Mouse (Mus musculus) G1E-ER4 (cell line): Measurements from ENCODE around the gene Elf3. TPM values are rescaled to one million over a fixed set of nuclear protein-coding genes. Genes with fewer than 3 reads are reported as not detected.

Experiments used
- GATA1 ChIP-seq: IDR thresholded peaks from one replicate; pipeline ENCODE4 v1.8.0; 2012; ENCODE audit warnings: low read length, inconsistent platforms
- polyA plus RNA-seq: library from polyadenylated mRNA; stranded (reverse); fragments of >175 nt; gene quantifications from 2 replicates; pipeline ENCODE4 v1.2.3, GENCODE M21; 2012

Gene Elf3
- polyA plus RNA-seq, 1 experiment, result not detected

DNA sequence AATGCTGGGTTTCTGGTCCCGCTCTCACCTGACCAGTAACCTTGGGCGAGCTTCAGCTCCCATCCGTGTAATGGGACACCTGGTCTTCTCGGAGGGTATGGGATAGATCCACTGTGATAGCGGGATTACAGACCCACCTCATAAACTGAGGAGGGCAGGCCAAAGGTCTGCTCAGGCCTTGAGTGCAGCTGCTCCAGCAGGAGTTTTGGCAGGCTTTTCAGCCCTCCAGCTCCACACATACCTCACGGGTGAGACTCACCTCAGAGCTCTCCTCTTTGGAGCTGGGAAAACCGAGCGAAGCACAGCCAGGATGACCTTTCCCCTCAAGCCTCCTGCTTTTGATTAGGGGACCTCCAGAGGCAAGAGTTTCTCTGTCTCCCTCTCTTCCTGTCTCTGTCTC is 7.0 kb downstream of the Elf3 start:
- no peak for TF ChIP-seq GATA1

- TF ChIP-seq GATA1, result no peak
These were observed 7.7 kb downstream of the Elf3 start for GRCm38 (mm10) chr1:135250706-135251105.

GRCm38 (mm10) chr1:135248434-135248850 is 9.9 kb downstream of the Elf3 start:
- no peak for TF ChIP-seq GATA1

GRCm38 (mm10) chr1:135244014-135244413 is 14.4 kb downstream of the Elf3 start:
- no peak for TF ChIP-seq GATA1

- TF ChIP-seq GATA1, result no peak
These were observed 21.1 kb downstream of the Elf3 start for GRCm38 (mm10) chr1:135237131-135237851.

DNA sequence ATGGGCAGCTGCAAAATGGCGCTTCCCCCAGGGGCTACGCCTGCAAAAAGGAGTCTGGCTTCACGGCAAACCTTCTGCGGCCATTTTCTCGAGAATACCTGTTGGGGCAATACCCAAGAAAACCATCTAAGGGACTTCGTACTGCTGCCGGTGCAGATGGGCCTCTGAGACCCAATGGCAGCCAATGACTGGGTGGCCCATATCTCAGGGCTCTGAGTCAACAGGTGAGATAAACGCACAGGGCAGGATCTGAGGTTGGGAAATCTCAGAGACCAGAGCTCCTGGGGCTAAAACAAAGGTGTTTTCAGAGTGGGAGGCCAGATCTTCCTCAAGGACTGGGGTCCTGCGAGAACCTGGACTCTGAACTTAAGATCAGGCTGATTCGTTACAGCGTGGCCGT is 23.6 kb downstream of the Elf3 start:
- no peak for TF ChIP-seq GATA1

GRCm38 (mm10) chr1:135233961-135234360 is 24.4 kb downstream of the Elf3 start:
- TF ChIP-seq GATA1, result no peak

DNA sequence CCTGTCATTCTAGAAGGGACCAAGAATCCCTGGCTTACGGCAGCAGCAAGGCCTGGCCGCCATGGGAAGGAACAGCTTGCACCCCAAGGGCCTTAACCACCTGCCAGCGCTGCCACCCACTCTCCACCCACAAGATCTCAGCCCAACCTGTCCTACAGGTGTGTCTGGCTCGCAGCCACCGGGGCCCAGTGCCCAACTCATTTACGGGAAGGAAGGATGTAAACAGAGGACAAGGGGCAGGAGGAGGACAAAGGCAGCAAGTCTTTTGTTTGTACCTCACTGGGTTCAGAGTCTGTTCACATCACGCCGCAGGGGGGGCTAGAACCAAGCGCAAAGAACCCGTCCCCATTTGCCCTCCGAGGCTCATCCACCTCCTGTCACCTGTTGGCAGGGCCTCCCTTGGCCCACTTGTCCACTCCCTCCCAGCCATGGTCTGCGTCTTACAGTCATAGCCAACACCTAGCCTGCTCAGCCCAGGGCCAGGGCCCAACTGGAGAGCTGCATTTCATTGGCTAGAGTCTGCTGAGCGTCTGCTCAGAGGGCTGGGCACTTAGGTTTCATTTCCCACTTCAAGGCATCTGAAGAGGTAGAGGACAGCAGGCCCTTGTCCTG is 30.9 kb downstream of the Elf3 start:
- TF ChIP-seq GATA1, result no peak

DNA sequence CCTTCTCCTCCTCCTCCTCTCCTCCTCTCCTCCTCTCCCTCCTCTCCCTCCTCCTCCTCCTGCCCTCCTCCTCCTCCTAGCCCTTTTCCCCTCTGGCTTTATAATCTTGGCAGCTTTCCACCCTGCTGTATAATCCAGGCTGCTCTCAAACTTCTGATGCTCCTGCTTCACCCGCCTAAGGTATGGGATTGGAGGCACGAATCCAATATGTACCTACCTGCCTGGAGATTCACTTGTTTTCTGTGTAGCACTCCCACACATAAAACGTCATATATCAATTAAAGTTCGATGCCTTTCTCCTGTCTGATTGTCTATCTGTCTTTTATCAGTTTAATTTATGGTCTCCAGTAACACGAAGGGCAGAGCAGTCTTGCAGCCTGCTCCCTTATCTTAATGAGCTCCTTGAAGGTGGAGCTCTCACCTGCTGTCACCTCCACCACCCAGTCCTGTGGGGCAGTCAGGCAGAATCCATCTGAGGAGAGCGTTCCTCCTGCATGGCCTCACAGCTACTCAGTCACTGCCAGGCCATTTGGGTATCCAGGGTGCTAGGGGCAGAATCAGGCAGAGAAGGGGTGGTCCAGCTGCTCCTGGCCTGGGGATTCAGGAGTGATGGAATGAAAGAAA is 33.3 kb downstream of the Elf3 start:
- TF ChIP-seq GATA1, result no peak

GRCm38 (mm10) chr1:135224147-135224546 is 34.2 kb downstream of the Elf3 start:
- no peak for TF ChIP-seq GATA1

DNA sequence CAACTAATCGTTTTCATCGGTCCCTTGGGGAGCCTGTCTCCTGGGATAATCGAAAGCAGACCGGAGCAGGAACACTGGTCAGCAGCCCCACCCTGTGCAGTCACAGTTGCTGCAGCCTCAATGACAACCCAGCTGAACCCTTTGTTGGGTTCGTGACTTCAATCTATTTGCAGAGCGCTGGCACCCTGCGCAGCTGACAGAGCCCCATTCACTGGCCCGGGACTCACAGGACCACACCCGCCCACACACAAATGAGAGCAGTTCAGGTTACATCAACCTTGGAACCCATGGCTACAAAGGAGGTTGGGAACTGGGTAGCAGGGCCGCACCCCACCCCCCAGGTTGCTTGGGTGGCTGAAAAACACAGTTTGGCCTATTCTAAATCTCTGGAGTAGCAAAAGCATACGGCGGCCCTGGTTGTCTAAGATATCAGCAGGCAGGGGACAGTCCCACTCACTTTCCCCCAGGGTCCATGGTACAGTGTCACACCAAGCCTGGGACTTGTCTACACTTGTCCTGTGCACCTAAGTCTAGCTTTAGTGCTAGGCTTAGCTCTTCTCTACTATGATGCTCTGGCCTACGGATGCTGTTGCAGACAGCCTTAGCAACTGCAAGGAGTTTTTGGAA is 40.6 kb downstream of the Elf3 start:
- TF ChIP-seq GATA1, result no peak

GRCm38 (mm10) chr1:135213772-135214640 is 44.4 kb downstream of the Elf3 start:
- TF ChIP-seq GATA1, result no peak

DNA sequence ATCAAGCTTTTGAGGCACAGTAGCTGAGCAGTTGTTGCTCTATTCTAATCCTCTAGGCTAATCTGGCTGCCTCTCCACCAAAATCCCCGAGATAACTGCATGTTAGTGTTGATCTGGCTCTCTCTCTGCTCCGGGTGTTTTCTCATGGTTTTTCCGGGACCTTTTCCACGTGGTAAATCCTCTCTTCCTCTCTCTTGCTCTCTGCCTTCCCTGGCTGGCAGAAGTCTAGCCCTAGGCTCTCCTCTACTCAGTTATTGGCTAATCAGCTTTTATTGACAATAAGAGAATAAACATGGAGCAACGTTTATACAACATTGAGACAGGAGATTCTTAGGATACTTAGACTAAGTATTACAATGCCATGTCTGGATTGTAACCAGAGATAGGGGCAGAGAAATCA is 47.9 kb downstream of the Elf3 start:
- no peak for TF ChIP-seq GATA1

DNA sequence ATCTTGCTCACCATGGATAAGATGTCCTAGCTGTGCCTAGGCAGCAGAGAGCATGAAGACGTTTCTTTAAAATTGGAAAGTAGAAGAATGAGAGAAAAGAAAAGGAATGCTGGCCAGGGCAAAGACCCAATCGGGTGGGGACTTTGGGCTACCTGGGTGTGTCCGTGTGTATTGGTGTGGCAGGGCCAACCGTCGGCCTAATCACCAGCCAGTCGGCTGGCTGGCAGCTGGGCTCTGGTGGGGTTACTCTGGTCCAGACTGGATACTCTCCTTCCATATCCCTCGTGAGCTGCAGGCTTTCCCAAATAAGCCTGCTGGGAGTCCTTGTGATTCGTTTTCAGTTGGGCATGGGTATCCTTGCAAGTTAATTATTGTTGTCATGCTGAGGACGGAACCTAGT is 49.7 kb downstream of the Elf3 start:
- TF ChIP-seq GATA1, result no peak

DNA sequence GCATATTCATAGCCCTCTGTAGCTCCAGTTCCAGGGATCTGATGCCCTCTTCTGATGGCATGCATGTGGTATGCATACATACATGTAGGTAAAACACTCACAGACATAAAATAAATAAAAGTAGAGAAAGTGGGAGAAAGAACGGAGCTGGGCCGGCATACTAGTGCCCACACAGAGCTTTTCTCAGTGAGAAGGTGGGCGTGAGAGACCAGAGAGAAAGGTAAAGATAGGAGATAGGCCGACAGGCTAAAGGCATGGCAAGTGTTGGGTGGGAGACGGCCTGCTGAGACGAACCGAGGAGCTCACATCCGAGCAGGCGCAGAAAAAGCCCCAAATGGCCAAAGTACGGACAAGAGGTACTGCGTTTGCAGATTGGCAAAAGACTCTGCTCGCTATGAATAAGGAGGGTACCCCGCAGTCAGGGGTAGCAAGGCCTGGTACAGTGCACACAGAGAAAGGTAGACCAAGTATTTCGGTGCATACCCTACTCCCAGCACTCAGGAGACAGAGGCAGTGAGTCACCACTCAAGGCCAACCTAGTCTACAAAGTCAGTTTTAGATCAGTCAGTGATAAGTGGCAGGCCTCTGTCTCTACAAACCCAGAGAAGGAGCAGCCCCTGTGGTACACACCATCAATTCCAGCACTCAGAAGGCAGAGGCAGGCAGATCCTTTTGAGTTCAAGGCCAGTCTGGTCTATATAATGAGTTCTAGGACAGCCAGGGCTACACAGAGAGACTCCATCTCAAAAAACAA is 51.6 kb downstream of the Elf3 start:
- no peak for TF ChIP-seq GATA1

- TF ChIP-seq GATA1, result no peak
These were observed 53.1 kb downstream of the Elf3 start for GRCm38 (mm10) chr1:135205257-135205656.
